Mouse (Mus musculus) limb, embryonic 15.5 days (tissue): ENCODE measurements around the gene Dpm2. TPM values are rescaled to one million over a fixed set of nuclear protein-coding genes. Genes with fewer than 3 reads are reported as not detected.

ENCODE experiments used
- ATAC-seq: fragments of 200-750 bp; cut with Nextera tagmentation; 2 replicates; pipeline ENCODE4 v1.8.0; 2017; ENCODE audit warnings: low read depth, moderate TSS enrichment; ENCODE audit not compliant: insufficient number of reproducible peaks, low FRiP score, low TSS enrichment
- H3K27ac ChIP-seq: fragments of 300-500 bp; sonication (generic); 2 replicates; pipeline ENCODE4 v1.5.1; 2015; ENCODE audit warnings: moderate library complexity, mild to moderate bottlenecking, inconsistent platforms
- H3K27me3 ChIP-seq: fragments of 300-500 bp; sonication (generic); 2 replicates; pipeline ENCODE4 v1.6.1; 2015; ENCODE audit warnings: inconsistent platforms
- H3K36me3 ChIP-seq: fragments of 300-500 bp; sonication (generic); 2 replicates; pipeline ENCODE4 v1.6.1; 2015; ENCODE audit warnings: inconsistent platforms
- H3K4me1 ChIP-seq: fragments of 300-500 bp; sonication (generic); 2 replicates; pipeline ENCODE4 v1.6.1; 2015; ENCODE audit warnings: inconsistent platforms
- H3K4me2 ChIP-seq: fragments of 300-500 bp; sonication (generic); 2 replicates; pipeline ENCODE4 v1.6.1; 2015; ENCODE audit warnings: mild to moderate bottlenecking, inconsistent platforms
- H3K4me3 ChIP-seq: fragments of 300-500 bp; sonication (generic); 2 replicates; pipeline ENCODE4 v1.5.1; 2015; ENCODE audit warnings: mild to moderate bottlenecking, inconsistent platforms
- H3K9ac ChIP-seq: fragments of 300-500 bp; sonication (generic); 2 replicates; pipeline ENCODE4 v1.6.1; 2015; ENCODE audit warnings: inconsistent platforms
- H3K9me3 ChIP-seq: fragments of 300-500 bp; sonication (generic); 2 replicates; pipeline ENCODE4 v1.6.1; 2016; ENCODE audit warnings: inconsistent platforms
- WGBS: fragments of 180-500 bp; shearing (Covaris S2); methylation state at CpG from one replicate; pipeline ENCODE4 v1.1.7; 2015; 5-methylcytosine and 5-hydroxymethylcytosine counted together
- polyA plus RNA-seq: library from polyadenylated mRNA; unstranded; fragments of >200 nt; fragmentation: Nextera tagmentation; extraction: Ambion mirVana; gene quantifications from 2 replicates; pipeline ENCODE4 v1.2.1, GENCODE M21; 2015

Dpm2 gene
- polyA plus RNA-seq, 1 experiment from 2014 or later, result 117 TPM

GRCm38 (mm10) chr2:32606161-32607142, 35.8 kb downstream of the Dpm2 start:
- no peaks in the 10 kb centered on the region for H3K36me3 ChIP-seq
- H3K4me3 ChIP-seq, result peak overlapping the region; percentile 74
- WGBS, result 12% methylated on average over 51 of the region's 55 CpGs
- no peaks in the 10 kb centered on the region for H3K27me3 ChIP-seq
- H3K9me3 ChIP-seq, result no peaks in the 10 kb centered on the region
- H3K9ac ChIP-seq, result peak overlapping the region; percentile 73
- peak overlapping the region; percentile 86 for H3K4me2 ChIP-seq
- H3K27ac ChIP-seq, result peak overlapping the region; percentile 75
- H3K4me1 ChIP-seq, result peaks cover 56% of the 10 kb centered on the region
- ATAC-seq, result peak; percentile 81

GRCm38 (mm10) chr2:32607262-32607947, 36.7 kb downstream of the Dpm2 start:
- no peaks in the 10 kb centered on the region for H3K27me3 ChIP-seq
- peak overlapping the region; percentile 74 for H3K4me3 ChIP-seq
- H3K27ac ChIP-seq, result peak overlapping the region; percentile 75
- H3K4me1 ChIP-seq, result peaks cover 48% of the 10 kb centered on the region
- H3K9me3 ChIP-seq, result no peaks in the 10 kb centered on the region
- ATAC-seq, result peak; percentile 22; the same call in 1 of the 2 replicates
- 6% methylated on average over 34 of the region's 34 CpGs for WGBS
- H3K9ac ChIP-seq, result peak overlapping the region; percentile 73
- H3K36me3 ChIP-seq, result no peaks in the 10 kb centered on the region; the same call in 1 of the 2 replicates
- peak overlapping the region; percentile 86 for H3K4me2 ChIP-seq

- H3K9me3 ChIP-seq, result no peaks in the 10 kb centered on the region
- no peaks in the 10 kb centered on the region; the same call in 1 of the 2 replicates for H3K36me3 ChIP-seq
- peaks cover 47% of the 10 kb centered on the region for H3K4me1 ChIP-seq
- peak overlapping the region; percentile 75 for H3K27ac ChIP-seq
- peak overlapping the region; percentile 74 for H3K4me3 ChIP-seq
- ATAC-seq, result no peak
- no peaks in the 10 kb centered on the region for H3K27me3 ChIP-seq
- 7% methylated on average over 25 of the region's 25 CpGs for WGBS
- peak overlapping the region; percentile 86 for H3K4me2 ChIP-seq
- H3K9ac ChIP-seq, result no peak overlapping the region
These were observed 37.6 kb downstream of the Dpm2 start for GRCm38 (mm10) chr2:32608141-32608777.

- ATAC-seq, result no peak
- Histone ChIP-seq H3K4me3 (peak overlapping the region; percentile 74), H3K9ac (no peak overlapping the region), H3K27me3 (no peaks in the 10 kb centered on the region), H3K27ac (peak overlapping the region; percentile 75), H3K36me3 (peaks cover 3% of the 10 kb centered on the region; the same call in 1 of the 2 replicates), H3K4me2 (peak overlapping the region; percentile 86), H3K9me3 (no peaks in the 10 kb centered on the region), H3K4me1 (peaks cover 47% of the 10 kb centered on the region)
- 47% methylated on average over 18 of the region's 18 CpGs for WGBS
These were observed 38.2 kb downstream of the Dpm2 start for GRCm38 (mm10) chr2:32608778-32609435.

- 16% methylated on average over 22 of the region's 23 CpGs for WGBS
- peak overlapping the region; percentile 40 for H3K4me3 ChIP-seq
- no peak for ATAC-seq
- H3K27me3 ChIP-seq, result no peaks in the 10 kb centered on the region
- H3K4me2 ChIP-seq, result peak overlapping the region; percentile 55
- peaks cover 15% of the 10 kb centered on the region for H3K36me3 ChIP-seq
- H3K4me1 ChIP-seq, result peaks cover 47% of the 10 kb centered on the region
- no peaks in the 10 kb centered on the region for H3K9me3 ChIP-seq
- H3K9ac ChIP-seq, result 0 out of 2 replicates have a peak overlapping the region, but pooled peaks have one; percentile 14
- H3K27ac ChIP-seq, result peak overlapping the region; percentile 28
These were observed 40.1 kb downstream of the Dpm2 start for GRCm38 (mm10) chr2:32610610-32611229.

GRCm38 (mm10) chr2:32612274-32612673, 41.6 kb downstream of the Dpm2 start:
- Histone ChIP-seq H3K4me2 (no peak overlapping the region), H3K4me3 (no peak overlapping the region), H3K9ac (no peak overlapping the region), H3K4me1 (peaks cover 38% of the 10 kb centered on the region), H3K36me3 (peaks cover 26% of the 10 kb centered on the region), H3K27me3 (no peaks in the 10 kb centered on the region), H3K27ac (no peak overlapping the region), H3K9me3 (0 out of 2 replicates have a peak, but pooled peaks cover under 1% of the 10 kb centered on the region)
- ATAC-seq, result no peak
- WGBS, result 69% methylated on average over 26 of the region's 26 CpGs

- Histone ChIP-seq H3K36me3 (peaks cover 43% of the 10 kb centered on the region), H3K9me3 (0 out of 2 replicates have a peak, but pooled peaks cover 3% of the 10 kb centered on the region), H3K27ac (no peak overlapping the region), H3K4me1 (peaks cover 31% of the 10 kb centered on the region), H3K9ac (no peak overlapping the region), H3K27me3 (no peaks in the 10 kb centered on the region), H3K4me2 (no peak overlapping the region), H3K4me3 (no peak overlapping the region)
- ATAC-seq, result no peak
- WGBS, result 95% methylated on average over 1 of the region's 1 CpGs
These were observed 46.5 kb downstream of the Dpm2 start for GRCm38 (mm10) chr2:32617109-32617508.

GRCm38 (mm10) chr2:32617601-32618000, 46.9 kb downstream of the Dpm2 start:
- H3K4me3 ChIP-seq, result no peak overlapping the region
- 0 out of 2 replicates have a peak, but pooled peaks cover 3% of the 10 kb centered on the region for H3K9me3 ChIP-seq
- H3K4me1 ChIP-seq, result peaks cover 31% of the 10 kb centered on the region
- no peak overlapping the region for H3K9ac ChIP-seq
- H3K36me3 ChIP-seq, result peaks cover 43% of the 10 kb centered on the region
- H3K4me2 ChIP-seq, result no peak overlapping the region
- no peak for ATAC-seq
- no peaks in the 10 kb centered on the region for H3K27me3 ChIP-seq
- H3K27ac ChIP-seq, result no peak overlapping the region
- WGBS, result 94% methylated on average over 4 of the region's 4 CpGs

GRCm38 (mm10) chr2:32618051-32618450, 47.4 kb downstream of the Dpm2 start:
- H3K36me3 ChIP-seq, result peaks cover 43% of the 10 kb centered on the region
- no peak overlapping the region for H3K9ac ChIP-seq
- H3K4me2 ChIP-seq, result no peak overlapping the region
- H3K4me1 ChIP-seq, result peaks cover 31% of the 10 kb centered on the region
- ATAC-seq, result no peak
- no peaks in the 10 kb centered on the region for H3K27me3 ChIP-seq
- H3K9me3 ChIP-seq, result 0 out of 2 replicates have a peak, but pooled peaks cover 3% of the 10 kb centered on the region
- H3K4me3 ChIP-seq, result no peak overlapping the region
- 65% methylated on average over 9 of the region's 9 CpGs for WGBS
- no peak overlapping the region for H3K27ac ChIP-seq

GRCm38 (mm10) chr2:32620682-32621516, 50.2 kb downstream of the Dpm2 start:
- Histone ChIP-seq H3K4me3 (no peak overlapping the region), H3K9me3 (0 out of 2 replicates have a peak, but pooled peaks cover 3% of the 10 kb centered on the region), H3K27me3 (no peaks in the 10 kb centered on the region), H3K36me3 (peaks cover 28% of the 10 kb centered on the region), H3K9ac (no peak overlapping the region), H3K4me1 (peaks cover 49% of the 10 kb centered on the region), H3K27ac (peak overlapping the region; percentile 69), H3K4me2 (no peak overlapping the region)
- 22% methylated on average over 4 of the region's 4 CpGs for WGBS
- ATAC-seq, result peak; percentile 22; the same call in 1 of the 2 replicates
